Mouse (Mus musculus): ENCODE measurements at regions not wholly inside any gene's neighbourhood (a gene's known extent, or its start where the extent isn't known, plus 50 kb on each side); places are given as distances from the start of the nearest gene placed in this dataset.

- no peak for DNase-seq (ENCODE audit: low read depth, low spot score)
Observed at GRCm38 (mm10) chr6:147315207-147315606, 51.2 kb upstream of the Pthlh start.
